Mouse (Mus musculus) hindbrain, embryonic 14.5 days (tissue): ENCODE measurements at regions not wholly inside any gene's neighbourhood (a gene's known extent, or its start where the extent isn't known, plus 50 kb on each side); places are given as distances from the start of the nearest gene placed in this dataset.

Experiments
- ATAC-seq: fragments of 200-750 bp; cut with Nextera tagmentation; 2 replicates; pipeline ENCODE4 v1.8.0; 2017; ENCODE audit warnings: moderate number of reproducible peaks, mild to moderate bottlenecking, moderate TSS enrichment, moderate library complexity; ENCODE audit not compliant: low FRiP score
- DNase-seq: peaks from one replicate; pipeline ENCODE4 v3.0.0-alpha.2; 2015; ENCODE audit warnings: low spot score
- H3K27ac ChIP-seq: fragments of 300-500 bp; sonication (generic); 2 replicates; pipeline ENCODE4 v1.5.1; 2014; ENCODE audit warnings: mild to moderate bottlenecking, moderate library complexity
- H3K27me3 ChIP-seq: fragments of 300-500 bp; sonication (generic); 2 replicates; pipeline ENCODE4 v1.6.1; 2014; ENCODE audit warnings: mild to moderate bottlenecking, low read length, mixed read lengths; ENCODE audit not compliant: control insufficient read depth, insufficient read depth
- H3K36me3 ChIP-seq: fragments of 300-500 bp; sonication (generic); replicated peaks from 2 replicates; pipeline ENCODE4 v1.6.1; 2014; ENCODE audit not compliant: control insufficient read depth, insufficient read depth
- H3K4me1 ChIP-seq: fragments of 300-500 bp; sonication (generic); replicated peaks from 2 replicates; pipeline ENCODE4 v1.6.1; 2014; ENCODE audit warnings: antibody characterized with exemption, low read length, mixed read lengths; ENCODE audit not compliant: control insufficient read depth, insufficient read depth
- H3K4me2 ChIP-seq: fragments of 300-500 bp; sonication (generic); replicated peaks from 2 replicates; pipeline ENCODE4 v1.6.1; 2014; ENCODE audit warnings: mild to moderate bottlenecking, moderate library complexity
- H3K4me3 ChIP-seq: fragments of 300-500 bp; sonication (generic); replicated peaks from 2 replicates; pipeline ENCODE4 v1.5.1; 2014; ENCODE audit warnings: mild to moderate bottlenecking, low read length
- H3K9ac ChIP-seq: fragments of 300-500 bp; sonication (generic); 2 replicates; pipeline ENCODE4 v1.6.1; 2014
- H3K9me3 ChIP-seq: fragments of 300-500 bp; sonication (generic); 2 replicates; pipeline ENCODE4 v1.6.1; 2016; ENCODE audit warnings: low read length; ENCODE audit not compliant: control insufficient read depth
- WGBS: fragments of 180-500 bp; shearing (Covaris S2); extraction: QIAGEN DNeasy Blood & Tissue Kit; methylation state at CpG from one replicate; pipeline ENCODE4 v1.1.7; 2014; 5-methylcytosine and 5-hydroxymethylcytosine counted together

DNA sequence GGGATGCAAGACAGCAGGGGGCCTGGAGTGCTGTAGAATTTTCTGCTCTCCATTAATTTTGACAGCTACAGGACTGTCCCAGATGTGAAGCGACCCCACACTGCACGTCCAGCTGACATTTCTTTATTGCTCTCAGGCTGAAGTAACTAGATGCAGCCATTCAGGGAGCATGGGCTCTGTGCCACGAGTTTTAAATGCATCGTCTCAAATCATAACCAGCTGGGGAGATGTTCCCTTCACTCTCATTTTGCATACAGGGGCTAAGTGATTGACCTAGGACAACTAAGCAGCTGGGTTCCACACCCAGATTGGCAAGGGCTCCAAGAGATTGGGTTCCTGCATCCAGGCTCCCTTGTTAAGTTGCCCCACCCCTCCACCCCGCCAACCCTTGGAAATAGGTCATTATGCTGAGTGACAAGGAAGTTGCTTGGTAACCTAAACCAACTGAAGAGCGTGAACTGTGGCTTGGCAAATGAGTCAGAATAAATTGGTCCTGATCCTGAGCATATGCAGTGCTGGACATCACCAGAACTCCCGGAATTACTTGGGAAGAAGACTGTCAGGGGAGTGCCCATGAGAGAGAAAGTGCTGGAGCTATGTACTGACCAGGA lies 267.4 kb downstream of the Foxo1 start:
- H3K4me1 ChIP-seq, result peaks cover 12% of the 10 kb centered on the region
- no peak for ATAC-seq
- H3K27me3 ChIP-seq, result no peaks in the 10 kb centered on the region
- no peak for DNase-seq
- no peak overlapping the region for H3K27ac ChIP-seq
- no peaks in the 10 kb centered on the region for H3K9me3 ChIP-seq
- no peaks in the 10 kb centered on the region for H3K36me3 ChIP-seq
- WGBS, result 29% methylated on average over 7 of the region's 7 CpGs
- no peak overlapping the region for H3K4me3 ChIP-seq
- H3K4me2 ChIP-seq, result no peak overlapping the region
- no peak overlapping the region for H3K9ac ChIP-seq

DNA sequence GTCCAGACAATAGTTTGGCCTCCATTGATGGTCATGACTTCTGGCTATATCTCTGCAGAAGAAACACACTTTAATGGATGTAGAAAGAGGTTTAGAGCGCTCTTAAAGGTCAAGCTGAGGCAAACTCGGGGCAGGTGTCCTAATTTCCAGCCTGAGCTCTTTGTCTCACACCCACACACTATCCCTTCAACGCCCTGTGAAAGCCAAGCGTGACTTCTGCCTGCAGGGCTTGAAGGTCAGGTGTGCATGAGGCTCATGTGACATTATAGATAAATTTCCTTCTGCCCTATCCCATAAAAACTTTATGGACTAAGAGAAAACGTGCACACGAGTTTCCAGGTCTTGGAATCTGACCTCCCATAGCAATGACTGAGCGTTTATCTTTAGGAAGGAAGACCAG lies 266.0 kb downstream of the Foxo1 start:
- Histone ChIP-seq H3K4me1 (peaks cover 12% of the 10 kb centered on the region), H3K36me3 (no peaks in the 10 kb centered on the region), H3K4me3 (no peak overlapping the region), H3K9ac (no peak overlapping the region), H3K4me2 (no peak overlapping the region), H3K27me3 (no peaks in the 10 kb centered on the region), H3K9me3 (no peaks in the 10 kb centered on the region), H3K27ac (no peak overlapping the region)
- ATAC-seq (no peak), DNase-seq (no peak)
- WGBS, result 89% methylated on average over 7 of the region's 7 CpGs

DNA sequence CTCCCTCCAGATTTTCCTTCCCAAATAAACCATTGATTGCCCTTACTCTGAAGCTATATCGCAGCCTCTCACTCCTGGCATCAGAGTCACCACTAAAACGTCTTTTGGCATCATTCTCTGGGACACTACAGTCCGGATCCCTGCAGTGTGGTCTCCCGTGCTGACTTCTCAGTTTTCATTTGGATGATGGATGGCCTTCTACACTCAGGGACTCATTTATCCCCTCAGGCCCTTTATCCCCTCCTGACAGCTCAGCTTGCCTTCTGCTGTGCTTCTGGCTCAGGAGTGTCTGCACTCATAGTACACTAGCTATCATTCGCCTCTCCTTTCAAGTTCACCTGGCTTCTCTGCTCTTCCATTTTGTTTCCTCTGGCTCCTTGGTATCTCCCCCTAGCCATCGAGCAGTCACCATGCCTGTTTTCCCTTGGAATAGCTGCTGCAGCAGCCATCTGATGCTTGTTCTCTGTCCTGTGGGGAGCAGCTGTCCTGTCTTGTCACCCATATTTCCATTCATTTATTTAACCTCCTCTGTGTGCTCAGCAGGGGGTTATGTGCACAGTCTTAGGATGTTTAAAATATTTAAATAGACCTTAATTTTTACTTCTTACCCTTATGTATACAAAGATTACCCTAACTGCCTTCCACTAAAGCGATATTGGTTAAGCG lies 263.7 kb downstream of the Foxo1 start:
- H3K4me3 ChIP-seq, result no peak overlapping the region
- H3K9me3 ChIP-seq, result no peaks in the 10 kb centered on the region
- H3K27me3 ChIP-seq, result no peaks in the 10 kb centered on the region
- no peak for ATAC-seq
- no peaks in the 10 kb centered on the region for H3K36me3 ChIP-seq
- no peak overlapping the region; the same call in 1 of the 2 replicates for H3K27ac ChIP-seq
- no peak overlapping the region for H3K4me2 ChIP-seq
- H3K9ac ChIP-seq, result no peak overlapping the region
- WGBS, result 46% methylated on average over 8 of the region's 8 CpGs
- peak; percentile 45 for DNase-seq
- H3K4me1 ChIP-seq, result peaks cover 12% of the 10 kb centered on the region

DNA sequence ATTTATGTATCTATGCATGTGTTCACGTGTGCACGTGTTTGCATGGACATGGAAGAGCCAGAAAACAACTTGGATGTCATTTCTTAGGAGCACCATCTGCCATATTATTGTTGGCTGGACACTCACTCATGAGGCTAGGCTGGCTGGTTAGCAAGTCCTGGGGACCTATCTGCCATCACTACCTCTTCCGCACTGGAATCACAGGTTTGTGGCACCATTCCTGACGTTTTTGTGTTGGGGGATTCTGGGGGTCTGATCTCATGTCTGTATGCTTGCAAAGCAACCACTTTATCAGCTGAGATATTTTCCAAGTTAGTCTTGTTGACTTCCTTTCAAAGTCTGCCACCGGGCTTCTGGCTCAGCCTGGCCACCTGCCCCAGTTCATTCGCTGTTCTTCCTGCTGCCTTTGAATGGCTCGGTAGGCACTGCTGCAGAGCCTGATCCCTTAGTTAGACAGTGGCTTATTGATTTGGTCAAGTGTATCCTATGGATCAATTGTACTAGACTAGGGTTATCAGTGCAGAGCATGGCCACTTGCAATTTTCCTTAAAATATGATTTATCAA lies 262.4 kb downstream of the Foxo1 start:
- DNase-seq (no peak), ATAC-seq (no peak)
- Histone ChIP-seq H3K9me3 (no peaks in the 10 kb centered on the region), H3K27ac (no peak overlapping the region), H3K36me3 (no peaks in the 10 kb centered on the region), H3K4me3 (no peak overlapping the region), H3K27me3 (no peaks in the 10 kb centered on the region), H3K4me2 (no peak overlapping the region), H3K9ac (no peak overlapping the region), H3K4me1 (peaks cover 9% of the 10 kb centered on the region)
- WGBS, result 89% methylated on average over 7 of the region's 7 CpGs

DNA sequence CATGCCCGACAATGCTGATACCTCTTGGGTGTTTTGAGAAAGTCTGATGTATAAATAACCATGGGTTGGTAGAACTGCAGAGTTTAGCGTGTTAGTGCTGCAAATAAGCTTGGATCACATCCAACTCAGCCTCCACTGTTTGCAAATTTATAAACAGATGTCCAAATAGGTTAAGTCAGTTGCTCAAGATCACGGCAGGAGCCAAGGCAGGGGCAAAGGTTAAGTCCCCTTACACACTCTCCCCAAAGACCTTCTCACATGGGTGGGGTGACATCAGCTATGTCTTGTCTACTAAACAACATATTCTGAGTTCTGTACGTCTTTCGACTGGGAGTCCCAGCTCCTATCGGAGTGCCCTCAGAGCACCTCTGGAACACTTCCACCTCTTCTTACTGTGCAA lies 261.0 kb downstream of the Foxo1 start:
- no peak overlapping the region for H3K9ac ChIP-seq
- no peak overlapping the region for H3K4me2 ChIP-seq
- H3K9me3 ChIP-seq, result no peaks in the 10 kb centered on the region
- H3K4me3 ChIP-seq, result no peak overlapping the region
- H3K4me1 ChIP-seq, result peaks cover 6% of the 10 kb centered on the region; the same call in 1 of the 2 replicates
- DNase-seq (no peak), ATAC-seq (no peak)
- no peak overlapping the region for H3K27ac ChIP-seq
- WGBS, result 81% methylated on average over 6 of the region's 6 CpGs
- no peaks in the 10 kb centered on the region for H3K36me3 ChIP-seq
- H3K27me3 ChIP-seq, result no peaks in the 10 kb centered on the region

DNA sequence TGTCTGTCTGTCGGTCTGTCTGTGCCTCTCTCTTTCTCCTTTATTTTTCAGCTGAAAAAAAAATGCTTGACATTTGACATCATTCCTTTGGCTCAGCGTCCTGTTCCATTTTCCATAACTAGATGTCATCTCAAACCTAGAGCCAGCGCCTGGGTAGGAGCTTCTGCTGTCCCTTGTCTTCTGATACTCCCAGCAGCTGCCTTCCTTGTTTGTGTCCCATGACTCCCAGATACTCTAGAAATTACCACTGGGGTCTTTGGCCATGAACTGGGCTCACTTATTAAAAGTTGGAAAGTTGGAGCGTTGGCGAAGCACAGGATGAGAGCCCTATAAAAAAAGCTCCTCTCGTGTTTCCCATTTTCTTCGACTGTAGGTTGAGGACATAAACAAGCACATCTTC lies 260.4 kb downstream of the Foxo1 start:
- no peaks in the 10 kb centered on the region for H3K9me3 ChIP-seq
- H3K9ac ChIP-seq, result no peak overlapping the region
- no peak for ATAC-seq
- DNase-seq, result no peak
- peaks cover 6% of the 10 kb centered on the region; the same call in 1 of the 2 replicates for H3K4me1 ChIP-seq
- no peak overlapping the region for H3K4me2 ChIP-seq
- no peak overlapping the region for H3K27ac ChIP-seq
- no peaks in the 10 kb centered on the region for H3K36me3 ChIP-seq
- H3K27me3 ChIP-seq, result no peaks in the 10 kb centered on the region
- H3K4me3 ChIP-seq, result no peak overlapping the region
- 95% methylated on average over 7 of the region's 7 CpGs for WGBS

DNA sequence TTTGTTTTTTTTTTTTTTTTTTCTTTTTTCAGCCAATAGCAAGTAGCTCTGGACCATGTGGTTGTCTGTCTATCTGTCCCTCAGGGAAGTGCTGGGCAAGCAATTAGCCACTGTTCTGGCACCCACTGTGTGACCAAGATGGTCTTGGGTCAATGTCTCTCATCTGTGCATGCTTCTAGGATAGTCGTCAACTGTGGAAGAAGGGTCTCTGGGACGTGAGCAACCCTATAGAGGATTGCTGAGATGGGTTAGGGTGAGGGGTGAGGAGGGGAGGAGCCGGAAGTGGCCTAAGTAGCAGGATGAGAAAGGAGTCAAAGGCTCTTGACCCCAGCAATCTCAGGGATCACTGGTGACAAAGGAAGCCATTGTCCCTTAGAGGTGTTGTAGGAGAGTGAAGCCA lies 259.6 kb downstream of the Foxo1 start:
- H3K4me2 ChIP-seq, result no peak overlapping the region
- H3K4me3 ChIP-seq, result no peak overlapping the region
- no peaks in the 10 kb centered on the region for H3K9me3 ChIP-seq
- no peak overlapping the region for H3K27ac ChIP-seq
- DNase-seq (no peak), ATAC-seq (no peak)
- no peak overlapping the region for H3K9ac ChIP-seq
- H3K36me3 ChIP-seq, result no peaks in the 10 kb centered on the region
- WGBS, result 28% methylated on average over 3 of the region's 3 CpGs
- H3K27me3 ChIP-seq, result no peaks in the 10 kb centered on the region
- H3K4me1 ChIP-seq, result peaks cover 6% of the 10 kb centered on the region; the same call in 1 of the 2 replicates

DNA sequence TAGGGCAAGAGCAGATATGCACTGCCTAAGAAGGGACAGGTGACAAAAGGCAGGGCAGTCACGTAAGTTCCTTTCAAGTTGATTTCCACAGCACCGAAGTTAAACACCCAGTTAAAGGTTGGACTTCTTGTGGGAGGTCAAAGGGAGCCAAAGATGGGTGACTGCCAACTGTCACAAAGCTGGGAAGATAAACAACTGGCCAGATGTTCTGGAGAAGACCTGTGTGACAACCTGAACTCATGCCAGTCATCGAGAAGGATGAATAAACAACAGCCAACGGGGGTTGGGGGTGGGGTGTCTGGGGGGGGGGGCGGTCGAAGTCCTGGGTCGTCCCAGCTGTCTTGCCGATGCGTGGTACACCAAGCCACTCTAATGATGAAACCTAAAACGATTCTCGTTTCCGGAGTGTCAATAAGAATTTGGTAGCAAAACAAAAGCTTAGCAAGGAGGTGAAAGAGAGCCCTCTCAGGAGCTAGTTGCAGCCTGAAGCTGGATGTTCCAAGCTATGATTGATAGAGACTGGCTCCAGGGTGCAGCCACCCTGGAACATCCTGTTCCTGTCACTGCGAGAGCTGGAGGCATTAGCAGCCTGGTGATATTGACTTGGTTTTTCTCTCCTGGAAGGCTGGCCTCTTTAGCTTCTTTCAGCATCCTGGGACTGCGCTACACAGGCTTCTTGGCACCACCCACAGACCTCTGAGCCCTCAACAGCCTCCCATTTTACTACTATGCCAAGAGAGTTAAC lies 259.0 kb downstream of the Foxo1 start:
- peaks cover 6% of the 10 kb centered on the region; the same call in 1 of the 2 replicates for H3K4me1 ChIP-seq
- H3K36me3 ChIP-seq, result no peaks in the 10 kb centered on the region
- 85% methylated on average over 14 of the region's 14 CpGs for WGBS
- H3K27me3 ChIP-seq, result no peaks in the 10 kb centered on the region
- no peak overlapping the region for H3K4me3 ChIP-seq
- no peak overlapping the region for H3K27ac ChIP-seq
- H3K9me3 ChIP-seq, result no peaks in the 10 kb centered on the region
- ATAC-seq (no peak), DNase-seq (no peak)
- no peak overlapping the region for H3K4me2 ChIP-seq
- H3K9ac ChIP-seq, result no peak overlapping the region

DNA sequence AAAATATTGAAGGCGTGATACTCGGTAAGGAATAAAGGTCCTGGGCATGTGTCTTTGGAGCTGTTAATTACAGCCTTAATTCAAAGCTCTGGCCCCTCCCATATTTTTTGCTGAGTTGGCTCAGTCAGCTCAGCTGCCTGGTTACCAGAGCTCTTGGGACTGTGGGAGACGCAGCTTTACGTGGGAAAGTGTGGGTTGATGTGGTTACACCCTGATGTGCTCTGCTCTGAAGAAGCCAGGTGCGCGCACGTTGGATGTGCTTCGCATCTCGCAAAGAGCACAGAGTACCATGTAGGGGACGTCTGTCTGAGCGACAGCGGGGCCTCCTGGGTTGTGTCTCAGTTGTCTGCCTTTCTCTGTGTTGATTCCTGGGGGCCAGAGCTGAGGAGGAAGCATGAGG lies 254.8 kb downstream of the Foxo1 start:
- Histone ChIP-seq H3K4me3 (no peak overlapping the region), H3K9ac (no peak overlapping the region), H3K36me3 (no peaks in the 10 kb centered on the region), H3K27ac (no peak overlapping the region), H3K4me1 (no peaks in the 10 kb centered on the region), H3K9me3 (no peaks in the 10 kb centered on the region), H3K4me2 (no peak overlapping the region), H3K27me3 (no peaks in the 10 kb centered on the region)
- 73% methylated on average over 12 of the region's 12 CpGs for WGBS
- DNase-seq, result no peak
- no peak for ATAC-seq
